Mouse (Mus musculus) liver, adult 2 months (tissue): ENCODE measurements around the gene Bfsp1. TPM values are rescaled to one million over a fixed set of nuclear protein-coding genes. Genes with fewer than 3 reads are reported as not detected.

Source experiments
- DNase-seq: peaks from one replicate; pipeline ENCODE4 v3.0.0-alpha.2; 2011; ENCODE audit warnings: low read depth, low spot score; ENCODE audit errors: extremely low read depth
- H3K27ac ChIP-seq: fragments of 200-500 bp; replicated peaks from 2 replicates; pipeline ENCODE4 v1.5.1; 2012; ENCODE audit warnings: low read depth, mild to moderate bottlenecking, control low read depth, inconsistent platforms, low read length; ENCODE audit not compliant: insufficient read depth
- H3K27me3 ChIP-seq: fragments of 200-500 bp; 2 replicates; pipeline ENCODE4 v1.6.1; 2012; ENCODE audit warnings: mild to moderate bottlenecking, moderate library complexity, low read length, inconsistent platforms; ENCODE audit not compliant: control insufficient read depth, insufficient read depth
- H3K36me3 ChIP-seq: fragments of 200-500 bp; 2 replicates; pipeline ENCODE4 v1.6.1; 2012; ENCODE audit warnings: low read length, inconsistent platforms; ENCODE audit not compliant: control insufficient read depth, insufficient read depth
- H3K4me1 ChIP-seq: fragments of 200-500 bp; 2 replicates; pipeline ENCODE4 v1.6.1; 2011; ENCODE audit warnings: low read length; ENCODE audit not compliant: control insufficient read depth, insufficient read depth
- H3K4me3 ChIP-seq: fragments of 200-500 bp; 2 replicates; pipeline ENCODE4 v1.5.1; 2011; ENCODE audit warnings: low read depth, mild to moderate bottlenecking, control low read depth, low read length, moderate library complexity; ENCODE audit not compliant: insufficient read depth
- H3K79me2 ChIP-seq: fragments of 200-500 bp; 2 replicates; pipeline ENCODE4 v1.6.1; 2012; ENCODE audit warnings: inconsistent platforms, mild to moderate bottlenecking, low read length, moderate library complexity; ENCODE audit not compliant: control insufficient read depth, insufficient read depth
- H3K9ac ChIP-seq: fragments of 200-500 bp; 2 replicates; pipeline ENCODE4 v1.6.1; 2012; ENCODE audit warnings: low read depth, mild to moderate bottlenecking, control low read depth, inconsistent platforms, low read length
- CTCF ChIP-seq: fragments of 200-500 bp; IDR thresholded peaks from 2 replicates; pipeline ENCODE4 v1.5.1; 2011; ENCODE audit warnings: low read depth, low read length, control low read depth
- POLR2A ChIP-seq: fragments of 200-500 bp; IDR thresholded peaks from 2 replicates; pipeline ENCODE4 v1.6.1; 2011; ENCODE audit warnings: low read length, control low read depth; ENCODE audit not compliant: insufficient read depth; ENCODE audit errors: extremely low read depth
- WGBS: fragments of 180-500 bp; shearing (Covaris S2); methylation state at CpG from one replicate; pipeline ENCODE4 v1.1.7; 2018; 5-methylcytosine and 5-hydroxymethylcytosine counted together
- polyA plus RNA-seq: library from polyadenylated mRNA; depleted of rRNA; stranded (reverse); fragments of >200 nt; gene quantifications from 2 replicates; pipeline ENCODE4 v1.2.3, GENCODE M21; 2012
- total RNA-seq: library from RNA; depleted of rRNA; stranded (reverse); fragments of >200 nt; gene quantifications from 2 replicates; pipeline ENCODE4 v1.2.3, GENCODE M21; 2014

Gene Bfsp1
- total and polyA plus RNA-seq, 2 experiments = 0.05 to 0.09 TPM

GRCm38 (mm10) chr2:143839458-143839857, 23.5 kb downstream of the Bfsp1 start:
- TF ChIP-seq POLR2A (no peak), CTCF (no peak)
- H3K4me1 ChIP-seq = no peaks in the 10 kb centered on the region
- no peak overlapping the region for H3K27ac ChIP-seq
- 94% methylated on average over 2 of the region's 2 CpGs for WGBS
- H3K36me3 ChIP-seq = no peaks in the 10 kb centered on the region
- no peaks in the 10 kb centered on the region for H3K27me3 ChIP-seq
- no peak overlapping the region for H3K4me3 ChIP-seq
- no peak for DNase-seq
- no peaks in the 10 kb centered on the region for H3K79me2 ChIP-seq
- H3K9ac ChIP-seq = no peak overlapping the region

- Histone ChIP-seq H3K4me1 (no peaks in the 10 kb centered on the region), H3K27me3 (no peaks in the 10 kb centered on the region), H3K27ac (no peak overlapping the region), H3K9ac (no peak overlapping the region), H3K36me3 (no peaks in the 10 kb centered on the region), H3K79me2 (no peaks in the 10 kb centered on the region), H3K4me3 (no peak overlapping the region)
- no peak for DNase-seq
- WGBS = 48% methylated on average over 5 of the region's 5 CpGs
- no peak for TF ChIP-seq POLR2A
- TF ChIP-seq CTCF = peak; percentile 28; the same call in 1 of the 2 replicates
These were observed 24.3 kb downstream of the Bfsp1 start for GRCm38 (mm10) chr2:143838698-143839097.

GRCm38 (mm10) chr2:143837291-143837701, 25.7 kb downstream of the Bfsp1 start:
- 6% methylated on average over 8 of the region's 8 CpGs for WGBS
- Histone ChIP-seq H3K27ac (no peak overlapping the region), H3K27me3 (no peaks in the 10 kb centered on the region), H3K36me3 (no peaks in the 10 kb centered on the region), H3K4me3 (no peak overlapping the region), H3K9ac (no peak overlapping the region), H3K4me1 (no peaks in the 10 kb centered on the region), H3K79me2 (no peaks in the 10 kb centered on the region)
- TF ChIP-seq POLR2A (no peak), CTCF (peak; percentile 68)
- DNase-seq = peak; percentile 73

GRCm38 (mm10) chr2:143835820-143836219, 27.2 kb downstream of the Bfsp1 start:
- no peak overlapping the region for H3K4me3 ChIP-seq
- no peak overlapping the region for H3K27ac ChIP-seq
- H3K36me3 ChIP-seq = no peaks in the 10 kb centered on the region
- H3K79me2 ChIP-seq = no peaks in the 10 kb centered on the region
- no peak for TF ChIP-seq POLR2A
- no peak for TF ChIP-seq CTCF
- H3K27me3 ChIP-seq = no peaks in the 10 kb centered on the region
- H3K9ac ChIP-seq = no peak overlapping the region
- no peaks in the 10 kb centered on the region for H3K4me1 ChIP-seq
- WGBS = 78% methylated on average over 7 of the region's 7 CpGs
- no peak for DNase-seq

- no peak for DNase-seq
These were observed 28.9 kb downstream of the Bfsp1 start for GRCm38 (mm10) chr2:143834082-143834481.

GRCm38 (mm10) chr2:143832721-143833120, 30.3 kb downstream of the Bfsp1 start:
- DNase-seq = no peak
- WGBS = 85% methylated on average over 5 of the region's 5 CpGs

More at GRCm38 (mm10) chr2:143834082-143834481, 28.9 kb downstream of the Bfsp1 start:
- H3K9ac ChIP-seq = no peak overlapping the region
- H3K4me1 ChIP-seq = no peaks in the 10 kb centered on the region
- no peaks in the 10 kb centered on the region for H3K36me3 ChIP-seq
- WGBS = 57% methylated on average over 6 of the region's 6 CpGs
- no peak for TF ChIP-seq CTCF
- TF ChIP-seq POLR2A = no peak
- no peak overlapping the region for H3K4me3 ChIP-seq
- no peaks in the 10 kb centered on the region for H3K79me2 ChIP-seq
- no peak overlapping the region for H3K27ac ChIP-seq
- H3K27me3 ChIP-seq = no peaks in the 10 kb centered on the region

More at GRCm38 (mm10) chr2:143832721-143833120, 30.3 kb downstream of the Bfsp1 start:
- H3K27ac ChIP-seq = no peak overlapping the region
- no peaks in the 10 kb centered on the region for H3K4me1 ChIP-seq
- H3K36me3 ChIP-seq = no peaks in the 10 kb centered on the region
- no peak overlapping the region for H3K9ac ChIP-seq
- H3K27me3 ChIP-seq = no peaks in the 10 kb centered on the region
- no peaks in the 10 kb centered on the region for H3K79me2 ChIP-seq
- TF ChIP-seq POLR2A = no peak
- no peak for TF ChIP-seq CTCF
- no peak overlapping the region for H3K4me3 ChIP-seq
